Mouse (Mus musculus) ovary, adult 10 weeks (tissue): ENCODE measurements around the gene Dmrta2. TPM values are rescaled to one million over a fixed set of nuclear protein-coding genes. Genes with fewer than 3 reads are reported as not detected.

ENCODE experiments used
- polyA plus RNA-seq: library from polyadenylated mRNA; stranded (reverse); fragments of 350-450 nt; fragmentation: Illumina TruSeq; extraction: RNeasy Lipid Tissue Mini Kit (QIAGEN cat#74804); gene quantifications from one replicate; pipeline ENCODE4 v1.2.3, GENCODE M21; 2014

Gene Dmrta2
- not detected for polyA plus RNA-seq

DNA sequence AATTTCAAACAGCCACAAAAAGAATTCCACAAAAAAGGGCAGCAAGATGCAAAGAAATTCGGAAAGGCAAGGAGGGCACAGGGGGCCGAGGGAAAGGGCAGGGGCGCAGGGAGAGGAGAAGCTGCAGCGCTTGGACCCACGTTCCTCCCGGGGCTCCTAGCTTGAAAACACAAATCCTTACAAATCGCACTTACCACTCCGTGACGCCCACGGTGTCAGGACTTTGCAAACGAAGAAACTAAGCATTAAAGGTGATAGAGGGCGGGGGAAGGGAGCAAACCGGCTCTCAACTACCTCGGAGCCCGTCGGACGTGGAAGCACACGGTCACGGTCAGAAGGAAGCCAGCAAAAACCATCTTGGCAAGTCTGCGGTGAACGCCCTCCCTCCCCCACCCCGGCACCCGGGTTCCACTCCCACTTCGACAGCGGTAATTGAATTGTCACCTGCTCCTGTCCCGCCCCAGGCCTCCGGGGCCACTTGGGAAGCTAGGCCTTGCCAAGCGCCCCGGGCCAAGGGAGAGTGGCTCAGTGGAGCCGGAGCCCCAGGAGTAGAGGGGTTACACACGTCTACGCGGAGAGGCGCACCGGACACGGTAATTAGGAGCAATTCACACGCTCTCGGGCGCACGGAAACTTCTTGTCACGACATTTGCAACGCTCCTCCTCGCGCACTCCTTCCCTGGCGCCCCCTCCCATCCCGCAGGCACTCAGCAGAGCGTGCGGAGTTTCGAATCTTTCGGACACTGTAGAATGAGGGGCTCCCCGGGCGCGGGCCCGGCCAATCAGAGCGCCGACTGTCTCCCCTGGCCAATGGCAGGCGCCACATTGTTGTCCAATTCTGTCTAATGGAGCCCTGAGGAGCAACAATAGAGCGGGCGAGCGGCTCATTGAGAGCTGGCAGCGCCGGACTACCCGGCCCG lies at the start of gene Dmrta2:
Dmrta2 (plus strand) TSS at position 906 of the 920 bp plus-strand sequence.

